Mouse (Mus musculus) CD4-positive helper T cell, adult 2 months (primary cell): ENCODE measurements around the gene Epha6.

Experiments used
- DNase-seq: peaks from one replicate; pipeline ENCODE4 v3.0.0-alpha.2; 2012; ENCODE audit warnings: low read depth, missing footprints, low spot score

Epha6 gene

GRCm38 (mm10) chr16:60264719-60265508 is 340.4 kb downstream of the Epha6 start:
- DNase-seq: no peak

GRCm38 (mm10) chr16:60258151-60258635 is 347.1 kb downstream of the Epha6 start:
- DNase-seq: no peak

GRCm38 (mm10) chr16:60257623-60258022 is 347.7 kb downstream of the Epha6 start:
- DNase-seq: no peak

GRCm38 (mm10) chr16:60257044-60257443 is 348.3 kb downstream of the Epha6 start:
- no peak for DNase-seq

GRCm38 (mm10) chr16:60239356-60240190 is 365.8 kb downstream of the Epha6 start:
- DNase-seq: no peak

GRCm38 (mm10) chr16:60233985-60234766 is 371.2 kb downstream of the Epha6 start:
- no peak for DNase-seq

- no peak for DNase-seq
Measured at GRCm38 (mm10) chr16:60232982-60233381, 372.3 kb downstream of the Epha6 start.

- DNase-seq: no peak
Measured at GRCm38 (mm10) chr16:60209151-60209550, 396.2 kb downstream of the Epha6 start.

GRCm38 (mm10) chr16:60175580-60175979 is 429.8 kb downstream of the Epha6 start:
- no peak for DNase-seq

GRCm38 (mm10) chr16:60152439-60152838 is 452.9 kb downstream of the Epha6 start:
- DNase-seq: no peak

GRCm38 (mm10) chr16:60144370-60144769 is 461.0 kb downstream of the Epha6 start:
- DNase-seq: no peak

- DNase-seq: no peak
Measured at GRCm38 (mm10) chr16:60121435-60121834, 483.9 kb downstream of the Epha6 start.

- DNase-seq: no peak
Measured at GRCm38 (mm10) chr16:60102210-60102609, 503.1 kb downstream of the Epha6 start.

- DNase-seq: no peak
Measured at GRCm38 (mm10) chr16:60095333-60095732, 510.0 kb downstream of the Epha6 start.

- DNase-seq: no peak
Measured at GRCm38 (mm10) chr16:60086976-60087375, 518.4 kb downstream of the Epha6 start.

GRCm38 (mm10) chr16:60070457-60071112 is 534.7 kb downstream of the Epha6 start:
- no peak for DNase-seq

- DNase-seq: no peak
Measured at GRCm38 (mm10) chr16:60043809-60044208, 561.5 kb downstream of the Epha6 start.

- no peak for DNase-seq
Measured at GRCm38 (mm10) chr16:60028381-60028780, 577.0 kb downstream of the Epha6 start.

GRCm38 (mm10) chr16:60006857-60007568 is 598.3 kb downstream of the Epha6 start:
- DNase-seq: no peak

GRCm38 (mm10) chr16:59969816-59970215 is 635.5 kb downstream of the Epha6 start:
- DNase-seq: no peak

GRCm38 (mm10) chr16:59955731-59956130 is 649.6 kb downstream of the Epha6 start:
- DNase-seq: no peak
